Mouse (Mus musculus): ENCODE measurements at regions not wholly inside any gene's neighbourhood (a gene's known extent, or its start where the extent isn't known, plus 50 kb on each side); places are given as distances from the start of the nearest gene placed in this dataset.

DNA sequence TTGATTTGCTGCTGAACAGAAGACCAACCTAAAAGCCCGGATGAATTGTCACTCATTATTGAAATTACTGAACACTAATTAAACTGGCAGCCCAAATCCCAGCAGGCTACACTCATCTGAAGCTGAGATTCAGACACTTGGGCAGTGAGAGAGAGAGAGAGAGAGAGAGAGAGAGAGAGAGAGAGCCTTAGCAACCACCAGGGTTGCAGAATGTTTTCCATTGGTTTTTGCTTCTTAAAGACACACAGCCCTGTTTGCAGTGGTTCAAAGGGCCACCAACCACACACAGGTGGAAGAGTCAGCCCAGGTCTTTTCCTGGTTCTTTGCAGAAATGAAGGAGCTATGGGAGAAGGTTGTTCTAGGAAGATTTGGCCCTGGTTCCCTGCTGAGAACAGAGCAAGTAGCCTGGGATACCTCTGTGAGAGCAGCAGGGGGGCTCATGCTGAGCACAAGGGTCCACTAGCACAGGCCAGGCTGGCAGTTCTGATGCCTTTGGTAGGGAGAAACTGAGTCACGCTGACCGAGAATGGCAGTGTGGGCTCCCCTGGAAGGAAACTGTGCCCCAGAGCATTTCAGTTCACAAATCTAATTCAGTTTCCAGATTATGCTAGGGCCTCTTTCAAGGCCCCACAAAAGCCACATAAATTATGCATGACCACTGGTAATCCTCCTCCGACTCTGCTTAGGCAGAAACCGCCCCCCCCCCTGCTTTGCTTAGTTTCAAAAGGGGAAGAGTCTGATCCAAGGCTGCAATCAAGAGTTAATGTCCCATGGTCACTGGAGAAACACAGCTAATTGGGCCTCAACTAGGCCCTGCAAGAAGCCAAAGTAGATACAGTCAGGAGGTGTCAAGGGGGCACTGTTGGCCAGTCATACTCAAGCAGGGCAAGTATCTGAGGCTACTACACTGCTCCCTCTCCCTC lies 504.3 kb upstream of the Mki67 start:
- DNase-seq, result no peak
- no peaks in the 10 kb centered on the region for H3K4me1 ChIP-seq (ENCODE audit: control insufficient read depth, insufficient read depth, low read length)
- no peak overlapping the region for H3K9ac ChIP-seq (ENCODE audit: low read depth, low read length)
- no peak overlapping the region for H3K27ac ChIP-seq
- no peaks in the 10 kb centered on the region for H3K27me3 ChIP-seq (ENCODE audit: control insufficient read depth, insufficient read depth, low read length)
- no peak for TF ChIP-seq EP300 (IDR thresholded peaks at IDR 0.05; ENCODE audit: insufficient read depth, low read depth, low read length)
- H3K36me3 ChIP-seq (ENCODE audit: control insufficient read depth, insufficient read depth, low read length), result no peaks in the 10 kb centered on the region
- 81% methylated on average over 5 of the region's 5 CpGs for WGBS
- no peak overlapping the region for H3K4me3 ChIP-seq
- no peaks in the 10 kb centered on the region for H3K79me2 ChIP-seq (replicated peaks; ENCODE audit: control insufficient read depth, insufficient read depth, low read length)
- intact Hi-C loops (cut with DNase I), result no loop called here

DNA sequence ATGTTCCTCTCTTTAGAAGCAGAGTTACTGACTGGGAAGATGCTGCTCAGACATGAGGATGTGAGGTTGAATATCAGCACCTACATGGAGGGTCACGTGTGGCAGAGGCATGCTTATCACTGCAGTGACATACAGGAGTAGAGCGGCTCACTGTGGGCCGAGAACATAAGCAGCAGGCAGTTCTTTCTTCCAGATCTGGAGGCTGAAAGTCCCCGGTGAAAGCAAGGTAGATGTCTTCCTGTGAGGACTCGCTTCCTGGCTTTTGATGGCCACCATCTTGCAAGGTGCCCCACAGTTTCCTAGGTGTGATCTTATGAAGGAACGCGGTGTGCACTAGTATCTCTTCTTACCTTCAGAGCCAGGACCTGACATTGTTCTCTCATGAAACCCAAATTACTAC lies 505.5 kb upstream of the Mki67 start:
- H3K9ac ChIP-seq (ENCODE audit: low read depth, low read length), result no peak overlapping the region
- no peaks in the 10 kb centered on the region for H3K4me1 ChIP-seq (ENCODE audit: control insufficient read depth, insufficient read depth, low read length)
- 90% methylated on average over 7 of the region's 7 CpGs for WGBS
- H3K36me3 ChIP-seq (ENCODE audit: control insufficient read depth, insufficient read depth, low read length), result no peaks in the 10 kb centered on the region
- no peak overlapping the region for H3K4me3 ChIP-seq
- DNase-seq, result no peak
- intact Hi-C loops (cut with DNase I), result no loop called here
- H3K27ac ChIP-seq, result no peak overlapping the region
- TF ChIP-seq CTCF (IDR thresholded peaks at IDR 0.05), result no peak
- TF ChIP-seq EP300 (IDR thresholded peaks at IDR 0.05; ENCODE audit: insufficient read depth, low read depth, low read length), result no peak
- TF ChIP-seq POLR2A (IDR thresholded peaks at IDR 0.05; ENCODE audit: insufficient read depth, low read depth, low read length), result no peak
- H3K79me2 ChIP-seq (replicated peaks; ENCODE audit: control insufficient read depth, insufficient read depth, low read length), result no peaks in the 10 kb centered on the region
- no peaks in the 10 kb centered on the region for H3K27me3 ChIP-seq (ENCODE audit: control insufficient read depth, insufficient read depth, low read length)

DNA sequence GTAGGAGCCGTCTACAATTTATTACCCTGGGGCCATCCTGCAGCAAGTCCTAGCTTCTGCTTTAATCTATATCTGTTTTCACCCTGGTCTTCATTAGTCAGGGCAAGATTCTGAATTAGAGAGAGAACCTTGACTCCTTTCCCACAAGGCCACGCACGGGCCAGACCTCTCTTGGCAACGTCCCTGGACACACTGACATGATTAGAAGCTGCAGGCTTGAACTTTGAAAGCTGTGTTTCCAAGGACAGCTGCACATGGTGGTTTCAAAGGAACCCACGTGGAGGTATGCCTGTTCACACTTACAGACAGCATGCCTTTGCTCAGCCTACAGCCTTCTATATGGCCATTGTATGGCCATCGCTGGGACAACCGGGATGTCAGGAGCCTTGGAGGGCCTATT lies 509.9 kb upstream of the Mki67 start:
- intact Hi-C loops (cut with DNase I), result no loop called here

DNA sequence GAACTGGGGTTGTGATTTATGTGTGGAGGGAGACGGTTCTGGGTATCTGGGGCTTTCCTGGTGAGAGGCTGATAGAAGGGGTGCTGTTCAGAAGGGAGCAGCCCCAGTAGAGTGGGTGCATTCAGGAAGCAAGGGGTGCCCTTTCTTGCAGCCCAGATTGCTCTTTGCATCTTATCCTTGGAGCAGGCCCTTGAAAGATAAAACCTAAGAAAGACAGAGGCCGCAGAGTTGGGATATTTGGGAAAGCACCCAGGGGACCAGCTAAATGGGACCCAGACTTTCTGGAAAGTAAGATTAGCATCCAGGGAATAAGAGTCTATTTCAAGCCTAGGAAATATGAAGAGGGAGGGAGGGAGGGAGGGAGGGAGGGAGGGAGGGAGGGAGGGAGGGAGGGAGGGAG lies 512.2 kb upstream of the Mki67 start:
- no peak for DNase-seq
- WGBS, result 88% methylated on average over 2 of the region's 2 CpGs
- intact Hi-C loops (cut with DNase I), result no loop called here
- H3K4me1 ChIP-seq (ENCODE audit: control insufficient read depth, insufficient read depth, low read length), result no peaks in the 10 kb centered on the region
- no peaks in the 10 kb centered on the region for H3K79me2 ChIP-seq (replicated peaks; ENCODE audit: control insufficient read depth, insufficient read depth, low read length)
- no peaks in the 10 kb centered on the region for H3K27me3 ChIP-seq (ENCODE audit: control insufficient read depth, insufficient read depth, low read length)
- H3K9ac ChIP-seq (ENCODE audit: low read depth, low read length), result no peak overlapping the region
- H3K36me3 ChIP-seq (ENCODE audit: control insufficient read depth, insufficient read depth, low read length), result no peaks in the 10 kb centered on the region
- H3K27ac ChIP-seq, result no peak overlapping the region
- H3K4me3 ChIP-seq, result no peak overlapping the region
- TF ChIP-seq EP300 (IDR thresholded peaks at IDR 0.05; ENCODE audit: insufficient read depth, low read depth, low read length) (no peak), CTCF (IDR thresholded peaks at IDR 0.05) (no peak), POLR2A (IDR thresholded peaks at IDR 0.05; ENCODE audit: insufficient read depth, low read depth, low read length) (no peak)

More for the DNA sequence above, 509.9 kb upstream of the Mki67 start:
- Histone ChIP-seq H3K27me3 (ENCODE audit: control insufficient read depth, insufficient read depth, low read length) (no peaks in the 10 kb centered on the region), H3K79me2 (replicated peaks; ENCODE audit: control insufficient read depth, insufficient read depth, low read length) (no peaks in the 10 kb centered on the region), H3K36me3 (ENCODE audit: control insufficient read depth, insufficient read depth, low read length) (no peaks in the 10 kb centered on the region), H3K27ac (0 out of 2 replicates have a peak overlapping the region, but pooled peaks have one; percentile 9), H3K9ac (ENCODE audit: low read depth, low read length) (no peak overlapping the region), H3K4me3 (no peak overlapping the region), H3K4me1 (ENCODE audit: control insufficient read depth, insufficient read depth, low read length) (no peaks in the 10 kb centered on the region)
- DNase-seq, result peak in 1 of 2 experiments; percentile 27
- 68% methylated on average over 7 of the region's 7 CpGs for WGBS
- TF ChIP-seq POLR2A (IDR thresholded peaks at IDR 0.05; ENCODE audit: insufficient read depth, low read depth, low read length) (no peak), CTCF (IDR thresholded peaks at IDR 0.05) (no peak), EP300 (IDR thresholded peaks at IDR 0.05; ENCODE audit: insufficient read depth, low read depth, low read length) (no peak)

DNA sequence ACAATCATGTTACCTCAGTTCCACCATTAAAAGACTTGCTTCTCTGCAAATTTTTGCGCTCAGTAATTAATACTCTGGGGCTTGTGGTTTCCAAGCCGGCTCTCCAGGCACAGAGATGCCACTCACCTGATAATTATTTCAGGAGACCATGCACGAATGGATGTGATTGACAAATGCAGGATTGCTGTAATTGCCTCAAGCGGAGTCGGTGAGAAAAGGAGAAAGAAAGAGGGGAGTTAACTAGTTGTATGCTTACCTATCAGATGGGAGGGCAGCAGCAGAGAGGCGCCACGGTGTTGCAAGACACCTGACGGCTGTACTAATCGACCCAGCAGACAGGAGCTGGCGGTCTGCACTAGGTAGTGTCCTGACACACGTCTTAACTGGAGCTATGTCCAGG lies 513.4 kb upstream of the Mki67 start:
- Histone ChIP-seq H3K4me3 (no peak overlapping the region), H3K9ac (ENCODE audit: low read depth, low read length) (no peak overlapping the region), H3K36me3 (ENCODE audit: control insufficient read depth, insufficient read depth, low read length) (no peaks in the 10 kb centered on the region), H3K27me3 (ENCODE audit: control insufficient read depth, insufficient read depth, low read length) (no peaks in the 10 kb centered on the region), H3K4me1 (ENCODE audit: control insufficient read depth, insufficient read depth, low read length) (no peaks in the 10 kb centered on the region), H3K27ac (no peak overlapping the region), H3K79me2 (replicated peaks; ENCODE audit: control insufficient read depth, insufficient read depth, low read length) (no peaks in the 10 kb centered on the region)
- TF ChIP-seq POLR2A (IDR thresholded peaks at IDR 0.05; ENCODE audit: insufficient read depth, low read depth, low read length) (no peak), EP300 (IDR thresholded peaks at IDR 0.05; ENCODE audit: insufficient read depth, low read depth, low read length) (no peak), CTCF (IDR thresholded peaks at IDR 0.05) (no peak)
- WGBS, result 78% methylated on average over 11 of the region's 11 CpGs
- intact Hi-C loops (cut with DNase I), result no loop called here
- no peak for DNase-seq

DNA sequence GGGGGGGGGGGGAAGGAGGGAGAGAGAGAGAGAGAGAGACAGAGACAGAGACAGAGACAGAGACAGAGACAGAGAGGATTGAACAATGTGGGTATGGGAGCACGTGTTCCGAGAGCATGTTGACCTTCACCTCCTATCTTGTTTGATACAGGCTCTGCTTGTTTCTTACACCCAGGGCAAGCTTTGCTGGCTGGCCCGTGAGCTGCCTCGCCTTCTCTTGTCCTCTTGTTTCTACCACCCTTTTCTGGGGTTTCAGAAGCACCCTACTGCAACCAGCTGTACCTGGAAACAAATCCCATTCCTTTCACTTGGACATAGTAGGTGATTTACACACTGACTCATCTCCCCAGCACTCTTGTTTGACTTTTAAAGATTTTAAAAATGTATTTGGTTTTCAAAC lies 516.0 kb upstream of the Mki67 start:
- DNase-seq, result no peak
- WGBS, result 59% methylated on average over 4 of the region's 4 CpGs
- intact Hi-C loops (cut with DNase I), result no loop called here
- Histone ChIP-seq H3K9ac (ENCODE audit: low read depth, low read length) (no peak overlapping the region), H3K79me2 (replicated peaks; ENCODE audit: control insufficient read depth, insufficient read depth, low read length) (no peaks in the 10 kb centered on the region), H3K4me3 (no peak overlapping the region), H3K27me3 (ENCODE audit: control insufficient read depth, insufficient read depth, low read length) (no peaks in the 10 kb centered on the region), H3K27ac (no peak overlapping the region), H3K36me3 (ENCODE audit: control insufficient read depth, insufficient read depth, low read length) (no peaks in the 10 kb centered on the region), H3K4me1 (ENCODE audit: control insufficient read depth, insufficient read depth, low read length) (no peaks in the 10 kb centered on the region)
- TF ChIP-seq CTCF (IDR thresholded peaks at IDR 0.05), result no peak
- TF ChIP-seq POLR2A (IDR thresholded peaks at IDR 0.05; ENCODE audit: insufficient read depth, low read depth, low read length), result no peak
- TF ChIP-seq EP300 (IDR thresholded peaks at IDR 0.05; ENCODE audit: insufficient read depth, low read depth, low read length), result no peak
